Mouse (Mus musculus): ENCODE measurements at regions not wholly inside any gene's neighbourhood (a gene's known extent, or its start where the extent isn't known, plus 50 kb on each side); places are given as distances from the start of the nearest gene placed in this dataset.
A peak's percentile ranks its signal among the peaks of the same experiment; 100 is the strongest.
"Not testable (repeated sequence)": the region's sequence is repeated elsewhere in the genome, so short reads cannot be mapped to it uniquely, and the experiment has no call there.

GRCm38 (mm10) chr2:21975547-21975946, 251.8 kb upstream of the Myo3a start:
- intact Hi-C loops (cut with DNase I), result no loop called here
- DNase-seq, result no peak

DNA sequence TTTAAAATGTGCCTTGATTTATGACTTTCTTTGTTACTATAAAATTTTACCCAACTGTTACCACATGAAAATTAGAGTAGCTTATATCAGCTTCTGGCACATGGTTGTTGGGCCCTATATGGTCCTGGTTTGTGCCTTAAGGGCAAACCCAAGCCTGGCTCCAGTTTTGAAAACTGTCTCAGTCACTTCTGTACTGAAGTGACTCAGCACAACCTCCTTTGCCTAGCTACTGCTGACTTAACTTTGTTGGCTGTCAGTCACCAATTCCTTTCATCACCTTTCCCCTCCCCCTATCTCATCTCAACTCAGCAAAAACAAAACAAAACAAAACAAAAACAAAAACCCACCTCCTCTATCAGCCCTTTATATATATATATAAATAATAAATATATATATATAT, 251.0 kb upstream of the Myo3a start:
- DNase-seq, result peak; percentile 6 to 8
- intact Hi-C loops (cut with DNase I), result no loop called here

- DNase-seq, result peak; percentile 6
- intact Hi-C loops (cut with DNase I), result no loop called here
Measured at GRCm38 (mm10) chr2:21976831-21977230, 250.5 kb upstream of the Myo3a start.

DNA sequence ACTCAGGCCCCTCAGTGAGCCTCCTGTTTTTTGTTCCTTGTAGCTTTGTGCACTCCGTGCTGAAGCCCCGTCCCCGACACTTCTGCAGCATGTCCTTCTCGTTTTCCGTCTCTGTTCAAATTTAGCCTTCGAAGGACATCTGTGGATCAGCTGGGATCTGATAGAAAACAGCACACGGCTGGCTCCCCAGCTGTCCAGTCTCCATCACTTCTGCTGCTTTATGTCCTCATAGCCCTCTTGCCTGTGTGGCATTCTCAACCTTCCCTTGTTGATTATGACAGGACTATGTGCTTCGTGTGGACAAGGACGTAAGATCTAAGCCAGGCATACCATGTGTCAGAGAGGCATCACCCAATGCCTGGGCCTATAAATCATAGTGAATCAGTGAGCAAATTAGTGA, 247.1 kb upstream of the Myo3a start:
- no peak for DNase-seq
- intact Hi-C loops (cut with DNase I), result no loop called here

- intact Hi-C loops (cut with DNase I), result no loop called here
- no peak for DNase-seq
Measured at GRCm38 (mm10) chr2:22024438-22024837, 202.9 kb upstream of the Myo3a start.

DNA sequence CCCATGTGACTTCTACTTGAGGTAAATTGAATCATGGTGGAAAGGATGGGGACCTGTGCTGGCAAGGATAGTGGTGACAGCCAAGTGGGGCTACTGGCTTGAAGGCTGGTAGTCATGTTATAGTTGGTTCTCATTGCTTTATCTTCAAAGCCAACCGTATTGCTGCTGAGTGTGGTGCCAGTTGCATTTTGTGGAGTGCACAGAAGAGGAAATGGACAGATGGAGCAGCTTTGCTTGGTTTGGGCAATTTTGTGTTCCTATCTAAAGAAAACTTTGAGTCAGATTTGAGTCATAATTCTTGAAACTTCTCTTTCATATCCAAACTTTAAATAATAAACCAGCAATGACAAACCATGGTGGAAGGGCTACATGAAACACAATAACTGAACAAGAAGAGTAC, 200.5 kb upstream of the Myo3a start:
- intact Hi-C loops (cut with DNase I), result no loop called here
- no peak for DNase-seq

DNA sequence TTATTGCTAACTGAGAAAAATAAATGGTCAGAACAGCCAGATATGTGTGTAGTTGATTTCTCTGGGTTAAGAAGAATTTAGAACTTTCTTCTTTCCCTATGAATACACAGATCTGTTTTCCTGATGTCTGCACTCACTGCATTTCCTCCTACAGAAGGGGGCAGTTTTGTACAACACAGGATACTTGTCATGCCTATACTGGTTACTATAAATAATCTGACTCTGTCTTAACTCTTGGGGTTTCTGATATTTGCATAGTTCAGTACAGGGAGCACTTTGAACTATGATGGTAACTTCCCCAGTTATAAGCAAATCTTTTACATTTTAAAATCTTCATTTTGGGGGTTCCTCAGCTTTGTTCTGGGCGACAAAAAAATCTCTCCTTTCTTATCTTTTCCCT, 198.7 kb upstream of the Myo3a start:
- intact Hi-C loops (cut with DNase I), result no loop called here

DNA sequence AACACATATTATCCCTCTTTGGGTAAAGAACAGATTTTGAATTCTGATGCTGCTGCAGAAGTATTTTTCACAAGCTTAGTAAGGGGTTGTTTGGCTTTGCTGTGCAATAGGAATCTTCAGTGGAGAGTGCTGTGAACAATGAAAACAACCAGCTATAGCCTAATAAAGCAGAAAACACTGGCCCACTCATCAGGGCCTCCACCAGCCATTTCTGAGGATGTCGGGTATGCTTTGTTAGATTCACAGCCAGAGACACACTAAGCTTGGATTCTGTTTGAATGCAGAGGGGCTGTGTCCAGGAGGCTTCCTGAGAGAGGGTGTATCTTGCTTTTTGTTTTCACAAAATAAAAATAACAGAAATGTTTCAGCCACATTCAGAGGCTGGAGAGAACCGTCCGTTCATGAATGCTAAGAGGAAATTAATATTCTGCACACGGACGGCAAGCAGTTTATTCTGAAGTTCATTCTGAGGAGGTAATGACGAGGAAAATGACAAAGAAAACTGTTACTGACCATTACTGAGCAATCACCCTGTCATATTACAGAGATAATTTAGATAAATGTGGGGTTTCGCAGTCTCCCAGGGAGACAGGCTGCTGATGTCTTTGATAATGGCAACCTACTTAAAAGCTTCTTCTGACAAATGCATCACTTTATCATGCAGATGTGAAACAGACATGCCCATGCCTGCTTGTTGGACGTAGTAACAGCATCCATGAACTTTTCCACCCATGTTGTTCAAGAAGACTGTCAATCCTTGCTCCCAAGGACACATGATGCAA, 198.1 kb upstream of the Myo3a start:
- no peak for DNase-seq
- intact Hi-C loops (cut with DNase I), result no loop called here

More for the DNA sequence above, 198.7 kb upstream of the Myo3a start:
- DNase-seq, result no peak

- no peak for DNase-seq
- intact Hi-C loops (cut with DNase I), result no loop called here
Measured at GRCm38 (mm10) chr2:22029804-22030194, 197.5 kb upstream of the Myo3a start.

GRCm38 (mm10) chr2:22036841-22037240, 190.5 kb upstream of the Myo3a start:
- peak in 1 of 2 experiments; percentile 2 for DNase-seq

GRCm38 (mm10) chr2:22038780-22039179, 188.5 kb upstream of the Myo3a start:
- intact Hi-C loops (cut with DNase I), result no loop called here
- DNase-seq, result no peak

More at GRCm38 (mm10) chr2:22036841-22037240, 190.5 kb upstream of the Myo3a start:
- intact Hi-C loops (cut with DNase I), result no loop called here

DNA sequence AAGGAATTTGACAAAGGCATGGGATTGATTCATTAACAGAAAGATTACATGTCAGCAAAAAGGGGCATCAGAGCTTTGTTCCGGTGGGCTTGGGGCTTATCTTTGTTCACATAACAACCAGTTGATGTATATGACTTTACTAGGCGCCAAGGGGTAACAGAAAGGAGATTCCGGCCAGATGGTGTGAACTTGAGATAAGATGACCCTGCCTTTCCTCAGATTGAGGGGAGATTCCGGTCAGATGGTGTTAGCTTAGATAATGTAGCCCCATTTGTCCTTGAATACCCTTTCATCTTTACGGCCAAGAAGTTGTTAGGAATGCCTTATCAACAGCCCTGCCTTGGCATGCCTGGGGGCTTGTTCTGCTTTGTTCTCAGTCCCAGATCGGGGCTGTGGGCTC, 183.4 kb upstream of the Myo3a start:
- DNase-seq; intact Hi-C loops (cut with DNase I): not testable (repeated sequence)

DNA sequence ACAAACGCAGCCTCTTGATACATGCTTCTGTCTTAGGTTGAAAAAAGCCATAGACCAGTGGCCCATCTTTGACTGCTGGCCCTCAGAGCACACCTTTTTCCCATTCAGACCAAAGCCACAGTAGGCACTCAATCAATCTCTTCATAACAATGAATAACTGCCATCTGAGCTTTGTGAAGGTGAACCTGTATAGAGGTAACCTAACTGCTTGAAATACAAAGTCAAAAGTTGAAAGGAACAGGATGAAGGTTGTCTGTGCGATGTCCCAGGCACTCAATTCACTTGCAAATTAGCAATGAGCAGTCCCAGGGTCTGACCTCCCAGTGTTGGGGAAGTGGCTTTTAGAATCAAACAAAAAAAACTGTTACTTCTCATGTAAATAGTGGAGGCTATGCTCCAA, 182.4 kb upstream of the Myo3a start:
- no peak for DNase-seq
- intact Hi-C loops (cut with DNase I), result no loop called here

DNA sequence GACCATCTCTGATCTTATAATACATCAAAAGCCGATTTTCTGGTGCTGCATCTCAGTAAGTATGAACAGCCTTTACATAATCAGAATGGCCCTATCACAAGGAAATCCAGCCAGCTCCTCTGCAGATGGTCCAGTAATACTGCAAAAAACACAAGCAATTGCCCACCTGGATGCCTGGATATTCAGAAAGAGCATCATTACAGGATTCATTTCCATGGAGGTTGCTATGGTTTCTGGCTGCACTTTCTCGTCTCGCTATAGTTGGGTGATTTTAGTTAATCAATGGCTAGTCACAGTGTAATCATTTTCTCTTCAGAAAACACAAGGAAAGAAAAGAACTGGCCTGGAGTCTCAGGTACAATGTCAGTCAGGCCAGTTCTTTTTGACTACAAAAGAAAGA, 179.8 kb upstream of the Myo3a start:
- DNase-seq, result no peak

GRCm38 (mm10) chr2:22066535-22066934, 160.8 kb upstream of the Myo3a start:
- intact Hi-C loops (cut with DNase I), result no loop called here
- no peak for DNase-seq

More for the DNA sequence above, 179.8 kb upstream of the Myo3a start:
- intact Hi-C loops (cut with DNase I), result no loop called here

- no peak for DNase-seq
- intact Hi-C loops (cut with DNase I), result no loop called here
Measured at GRCm38 (mm10) chr2:22096848-22097247, 130.5 kb upstream of the Myo3a start.

GRCm38 (mm10) chr2:22105150-22105549, 122.2 kb upstream of the Myo3a start:
- no peak for DNase-seq
- intact Hi-C loops (cut with DNase I), result no loop called here

DNA sequence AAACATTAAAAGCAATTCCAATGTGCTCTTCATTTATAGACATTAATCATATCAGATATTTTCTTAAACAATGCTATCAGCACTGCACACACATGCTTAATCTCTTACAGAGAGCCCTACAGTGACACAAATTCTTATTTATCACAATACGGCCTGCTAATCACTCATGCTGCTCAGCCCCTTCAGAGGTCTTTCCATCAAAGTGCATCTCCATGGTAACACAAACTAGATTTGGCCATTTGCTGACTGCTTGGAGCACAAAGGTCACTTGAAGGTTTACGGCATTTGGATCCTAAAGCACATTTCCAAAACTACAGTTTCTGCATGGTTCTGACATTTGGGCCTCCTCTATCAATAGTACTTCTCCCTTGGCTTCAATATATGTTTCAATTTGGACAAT, 77.6 kb upstream of the Myo3a start:
- no peak for DNase-seq
- intact Hi-C loops (cut with DNase I), result no loop called here

GRCm38 (mm10) chr2:22156576-22156975, 70.7 kb upstream of the Myo3a start:
- intact Hi-C loops (cut with DNase I), result no loop called here
- no peak for DNase-seq

DNA sequence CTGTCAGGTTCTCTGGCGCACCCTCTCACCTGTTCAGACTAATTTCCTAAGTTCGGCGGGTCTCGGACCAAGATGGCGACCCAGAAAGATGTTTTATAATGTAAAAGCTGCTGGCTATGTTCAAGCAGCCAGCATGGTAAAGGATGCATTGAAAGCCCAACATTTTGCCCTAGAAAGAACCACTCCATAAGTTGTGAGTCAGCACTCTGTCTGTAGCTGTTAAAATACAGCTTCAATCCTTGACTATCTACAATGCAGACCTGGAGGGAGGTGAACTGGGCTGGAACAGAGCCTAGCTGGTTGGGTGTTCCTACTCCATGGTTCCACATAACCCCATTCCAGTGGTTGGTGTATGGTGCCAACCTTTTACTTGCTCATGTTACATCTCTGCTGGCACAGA, 61.9 kb upstream of the Myo3a start:
- DNase-seq, result no peak
- intact Hi-C loops (cut with DNase I), result no loop called here

DNA sequence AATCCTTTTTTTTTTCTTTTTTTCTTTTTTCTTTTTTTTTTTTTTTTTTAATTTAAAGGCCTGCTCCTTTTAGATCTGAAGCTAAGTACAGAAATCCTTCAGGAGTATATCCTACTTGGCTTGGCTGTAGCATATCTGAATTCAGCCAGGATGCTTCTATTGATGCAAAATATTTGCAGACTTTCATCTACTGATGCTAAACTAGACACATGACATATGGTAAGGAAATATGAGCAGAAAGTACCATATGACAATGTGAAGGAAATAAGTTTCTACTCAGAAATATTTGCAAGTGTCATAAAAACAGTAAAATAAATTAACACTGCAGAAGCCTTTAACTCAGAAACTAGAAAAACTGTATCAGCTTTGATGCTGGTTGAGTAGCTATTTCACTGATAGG, 61.4 kb upstream of the Myo3a start:
- intact Hi-C loops (cut with DNase I), result no loop called here

More for the DNA sequence above, 61.4 kb upstream of the Myo3a start:
- DNase-seq, result no peak

All from heart, postnatal 10 days (tissue).